Mouse (Mus musculus) cerebellum, postnatal 10 days (tissue): ENCODE measurements around the gene Mus81.
A peak's percentile ranks its signal among the peaks of the same experiment; 100 is the strongest.

ENCODE experiments used
- DNase-seq, 2 experiments: peaks; one replicate each; pipeline ENCODE4 v3.0.0; 2021; ENCODE audit warnings: mixed read lengths in 2 of 2

Mus81 gene

GRCm38 (mm10) chr19:5487768-5488550, at the start of gene Mus81:
TSS of gene Mus81 (minus strand) at chr19:5488402.
- DNase-seq, result peak; percentile 99

- DNase-seq, result no peak
Measured at GRCm38 (mm10) chr19:5532520-5532919, 44.3 kb upstream of the Mus81 start.

GRCm38 (mm10) chr19:5530138-5530524, 41.9 kb upstream of the Mus81 start:
- no peak for DNase-seq

- peak; percentile 98 to 99 for DNase-seq
Measured at GRCm38 (mm10) chr19:5529325-5530137, 41.3 kb upstream of the Mus81 start.

DNA sequence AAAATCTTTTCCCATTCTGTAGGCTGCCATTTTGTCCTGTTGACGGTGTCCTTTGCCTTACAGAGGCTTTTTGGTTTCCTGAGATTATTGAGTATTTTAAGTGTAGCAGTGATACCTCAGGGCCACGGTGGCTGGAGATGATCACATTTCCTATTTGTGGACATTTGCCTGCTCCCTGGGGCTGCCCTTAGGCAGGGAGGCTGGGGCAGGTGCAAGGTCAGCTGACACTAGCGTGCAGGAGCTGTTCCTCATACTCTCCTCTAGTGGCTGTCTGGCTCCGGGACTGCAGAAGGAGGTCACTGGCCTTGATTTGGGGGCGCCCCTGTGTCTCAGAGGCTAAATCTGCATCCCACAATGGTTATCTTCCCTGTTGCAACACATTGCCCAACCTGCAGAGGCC, 37.0 kb upstream of the Mus81 start:
- no peak for DNase-seq

- no peak for DNase-seq
Measured at GRCm38 (mm10) chr19:5518721-5519120, 30.5 kb upstream of the Mus81 start.

- no peak for DNase-seq
Measured at GRCm38 (mm10) chr19:5516906-5517505, 28.8 kb upstream of the Mus81 start.

GRCm38 (mm10) chr19:5515840-5516777, 27.9 kb upstream of the Mus81 start:
- no peak for DNase-seq

DNA sequence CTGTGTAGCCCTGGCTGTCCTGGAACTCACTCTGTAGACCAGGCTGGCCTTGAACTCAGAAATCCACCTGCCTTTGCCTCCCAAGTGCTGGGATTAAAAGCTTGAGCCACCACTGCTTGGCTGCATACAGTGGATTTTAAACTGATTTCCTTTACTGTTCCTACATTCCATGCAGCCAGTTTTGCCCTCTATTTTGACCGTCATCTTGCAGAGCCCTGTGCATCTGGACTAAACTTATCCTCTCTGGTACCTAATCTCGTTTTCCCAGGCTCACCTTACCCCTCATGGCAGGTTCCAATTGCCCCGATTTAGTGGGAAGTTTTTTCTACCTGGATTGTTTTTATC, 24.8 kb upstream of the Mus81 start:
- DNase-seq, result no peak

- no peak for DNase-seq
Measured at GRCm38 (mm10) chr19:5512091-5513004, 24.1 kb upstream of the Mus81 start.

DNA sequence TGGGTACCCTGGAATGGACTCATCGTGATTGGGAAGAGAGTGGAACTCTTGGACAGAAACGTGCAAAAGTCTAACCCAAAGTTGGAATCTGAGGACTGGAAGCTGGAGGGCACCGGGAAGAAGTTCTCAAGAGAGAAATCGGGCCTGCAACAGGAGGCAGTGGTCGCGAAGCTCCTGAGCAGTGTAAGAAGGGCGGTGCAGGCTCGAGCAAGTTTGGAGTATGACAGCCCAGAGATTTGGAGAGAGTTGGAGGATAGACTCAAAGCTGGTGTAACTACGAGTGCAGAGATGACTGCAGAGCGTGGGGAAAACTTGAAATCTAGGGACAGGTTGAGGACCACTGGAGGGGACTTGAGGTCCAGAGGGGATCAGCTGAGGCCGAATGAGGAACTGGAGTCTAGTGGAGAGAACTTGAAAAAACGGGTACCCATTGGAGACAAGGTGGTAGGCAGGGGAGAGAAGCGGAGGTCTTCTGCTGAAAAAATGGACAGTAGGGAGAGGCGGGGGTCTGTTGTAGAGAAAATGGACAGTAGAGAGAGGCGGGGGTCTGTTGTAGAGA, 23.0 kb upstream of the Mus81 start:
- DNase-seq, result no peak

GRCm38 (mm10) chr19:5510031-5511026, 22.1 kb upstream of the Mus81 start, which contains the start of gene Snx32:
TSS of gene Snx32 (minus strand) at chr19:5510538.
- DNase-seq, result peak; percentile 98 to 99

DNA sequence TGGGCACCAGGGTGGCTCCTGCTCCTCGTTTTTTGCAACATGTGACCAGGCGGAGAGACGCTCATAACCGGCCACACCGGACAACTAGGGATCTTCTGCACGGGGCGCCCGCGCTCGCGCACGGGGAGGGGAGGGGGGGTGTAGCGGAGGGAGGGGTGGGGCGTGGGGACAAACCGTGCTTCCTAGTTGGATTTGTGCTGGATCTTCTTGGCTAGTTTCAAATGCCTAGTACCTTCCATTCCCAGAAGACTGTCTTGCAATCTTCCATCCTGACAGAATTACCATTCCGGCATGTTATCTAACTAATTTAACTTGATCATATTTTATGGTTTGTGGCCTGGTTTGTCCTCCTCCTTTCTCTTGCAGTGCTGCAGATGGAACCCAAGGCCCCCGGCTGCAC, 15.5 kb upstream of the Mus81 start, which contains the start of gene 1700020D05Rik:
1700020D05Rik (minus strand) TSS at position 101 of the 400 bp plus-strand sequence.
- DNase-seq, result no peak

GRCm38 (mm10) chr19:5500330-5500875, 12.2 kb upstream of the Mus81 start:
- DNase-seq, result no peak

- peak; percentile 14 to 18 for DNase-seq
Measured at GRCm38 (mm10) chr19:5496052-5496370, 7.8 kb upstream of the Mus81 start.

GRCm38 (mm10) chr19:5495353-5496051, 7.3 kb upstream of the Mus81 start:
- DNase-seq, result peak; percentile 5 to 21

DNA sequence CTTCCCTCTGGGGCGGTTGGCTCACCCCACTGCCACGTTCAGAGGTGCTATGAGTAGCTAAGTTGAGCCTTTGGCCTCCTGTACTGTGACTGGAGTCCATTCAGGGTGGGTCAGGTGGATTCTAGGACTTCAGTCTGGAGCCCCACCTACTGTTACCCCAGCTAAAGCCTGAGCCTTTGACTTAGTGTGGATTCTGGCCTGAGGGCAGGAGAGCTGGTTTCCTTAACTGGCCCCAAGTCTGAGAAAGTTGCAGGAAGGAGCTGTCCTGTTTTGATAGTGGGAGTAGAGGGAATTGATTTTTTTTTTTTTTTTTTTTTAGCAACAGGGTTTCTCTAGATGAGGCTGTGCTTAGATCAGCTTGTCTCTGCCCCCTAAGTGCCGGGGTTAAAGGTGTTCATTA, 6.1 kb upstream of the Mus81 start:
- peak in 1 of 2 experiments; percentile 3 for DNase-seq

DNA sequence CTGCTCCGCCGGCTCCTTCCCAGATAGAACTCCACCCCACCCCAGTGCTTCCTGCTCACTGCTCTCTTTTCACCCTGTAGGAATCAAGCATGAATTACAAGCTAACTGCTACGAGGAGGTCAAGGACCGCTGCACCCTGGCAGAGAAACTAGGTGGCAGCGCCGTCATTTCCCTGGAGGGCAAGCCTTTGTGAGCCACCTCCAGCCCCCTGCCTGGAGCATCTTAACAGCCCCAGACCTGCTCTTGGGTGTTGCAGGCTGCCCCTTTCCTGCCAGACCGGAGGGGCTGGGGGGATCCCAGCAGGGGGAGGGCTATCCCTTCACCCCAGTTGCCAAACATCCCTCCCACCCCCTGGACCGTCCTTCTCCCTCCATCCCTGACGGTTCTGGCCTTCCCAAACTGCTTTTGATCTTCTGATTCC, 5.1 kb upstream of the Mus81 start:
- peak in 1 of 2 experiments; percentile 40 for DNase-seq

GRCm38 (mm10) chr19:5492641-5493040, 4.4 kb upstream of the Mus81 start:
- peak in 1 of 2 experiments; percentile 20 for DNase-seq
